Mouse (Mus musculus): Measurements from ENCODE around the gene Trim50. TPM values are rescaled to one million over a fixed set of nuclear protein-coding genes. Genes with fewer than 3 reads are reported as not detected.
A peak's percentile ranks its signal among the peaks of the same experiment; 100 is the strongest.
"Not testable (repeated sequence)": the region's sequence is repeated elsewhere in the genome, so short reads cannot be mapped to it uniquely, and the experiment has no call there.

Trim50 gene
- total and polyA plus RNA-seq, 2 experiments: not detected

- Histone ChIP-seq H3K27ac (replicated peaks; ENCODE audit: insufficient read depth, low read depth, low read length) (no peak overlapping the region), H3K79me2 (ENCODE audit: control insufficient read depth, insufficient read depth, low read length) (no peaks in the 10 kb centered on the region), H3K9ac (ENCODE audit: low read depth, low read length) (no peak overlapping the region), H3K4me1 (ENCODE audit: control insufficient read depth, insufficient read depth, low read length) (peaks cover 5% of the 10 kb centered on the region), H3K4me3 (ENCODE audit: insufficient read depth, low read depth, low read length) (no peak overlapping the region), H3K27me3 (ENCODE audit: control insufficient read depth, insufficient read depth, low read length) (no peaks in the 10 kb centered on the region), H3K36me3 (ENCODE audit: control insufficient read depth, insufficient read depth, low read length) (no peaks in the 10 kb centered on the region)
- peak; percentile 98 for DNase-seq (ENCODE audit: extremely low read depth, low read depth, low spot score)
- 46% methylated on average over 2 of the region's 2 CpGs for WGBS
- TF ChIP-seq CTCF (IDR thresholded peaks at IDR 0.05; ENCODE audit: low read depth, low read length): no peak
- TF ChIP-seq POLR2A (IDR thresholded peaks at IDR 0.05; ENCODE audit: extremely low read depth, insufficient read depth, low read length): no peak
These were observed 6.7 kb downstream of the Trim50 start for GRCm38 (mm10) chr5:135359772-135360171.

- no peak for DNase-seq (ENCODE audit: extremely low read depth, low read depth, low spot score)
- no peak overlapping the region for H3K4me3 ChIP-seq (ENCODE audit: insufficient read depth, low read depth, low read length)
- no peak for TF ChIP-seq CTCF (IDR thresholded peaks at IDR 0.05; ENCODE audit: low read depth, low read length)
- no peak for TF ChIP-seq POLR2A (IDR thresholded peaks at IDR 0.05; ENCODE audit: extremely low read depth, insufficient read depth, low read length)
- no peak overlapping the region for H3K9ac ChIP-seq (ENCODE audit: low read depth, low read length)
- H3K27ac ChIP-seq (replicated peaks; ENCODE audit: insufficient read depth, low read depth, low read length): no peak overlapping the region
- 87% methylated on average over 3 of the region's 3 CpGs for WGBS
- no peaks in the 10 kb centered on the region for H3K27me3 ChIP-seq (ENCODE audit: control insufficient read depth, insufficient read depth, low read length)
- peaks cover 5% of the 10 kb centered on the region for H3K4me1 ChIP-seq (ENCODE audit: control insufficient read depth, insufficient read depth, low read length)
- H3K36me3 ChIP-seq (ENCODE audit: control insufficient read depth, insufficient read depth, low read length): no peaks in the 10 kb centered on the region
- no peaks in the 10 kb centered on the region for H3K79me2 ChIP-seq (ENCODE audit: control insufficient read depth, insufficient read depth, low read length)
These were observed 9.5 kb downstream of the Trim50 start for GRCm38 (mm10) chr5:135362572-135362971.

- H3K9ac ChIP-seq (ENCODE audit: low read depth, low read length): no peak overlapping the region
- H3K4me3 ChIP-seq (ENCODE audit: insufficient read depth, low read depth, low read length): no peak overlapping the region
- peaks cover 5% of the 10 kb centered on the region for H3K4me1 ChIP-seq (ENCODE audit: control insufficient read depth, insufficient read depth, low read length)
- WGBS: 26% methylated on average over 12 of the region's 12 CpGs
- H3K27me3 ChIP-seq (ENCODE audit: control insufficient read depth, insufficient read depth, low read length): no peaks in the 10 kb centered on the region
- no peaks in the 10 kb centered on the region for H3K36me3 ChIP-seq (ENCODE audit: control insufficient read depth, insufficient read depth, low read length)
- H3K79me2 ChIP-seq (ENCODE audit: control insufficient read depth, insufficient read depth, low read length): no peaks in the 10 kb centered on the region
- peak; percentile 35 for DNase-seq (ENCODE audit: extremely low read depth, low read depth, low spot score)
- H3K27ac ChIP-seq (replicated peaks; ENCODE audit: insufficient read depth, low read depth, low read length): no peak overlapping the region
- TF ChIP-seq POLR2A (IDR thresholded peaks at IDR 0.05; ENCODE audit: extremely low read depth, insufficient read depth, low read length) (no peak), CTCF (IDR thresholded peaks at IDR 0.05; ENCODE audit: low read depth, low read length) (peak; percentile 73)
These were observed 10.4 kb downstream of the Trim50 start for GRCm38 (mm10) chr5:135363540-135363939.

GRCm38 (mm10) chr5:135367841-135368240 is 14.7 kb downstream of the Trim50 start:
- H3K4me3 ChIP-seq (ENCODE audit: insufficient read depth, low read depth, low read length): no peak overlapping the region
- TF ChIP-seq CTCF (IDR thresholded peaks at IDR 0.05; ENCODE audit: low read depth, low read length): no peak
- no peak for TF ChIP-seq POLR2A (IDR thresholded peaks at IDR 0.05; ENCODE audit: extremely low read depth, insufficient read depth, low read length)
- peaks cover 8% of the 10 kb centered on the region; the same call in 1 of the 2 replicates for H3K79me2 ChIP-seq (ENCODE audit: control insufficient read depth, insufficient read depth, low read length)
- no peak overlapping the region for H3K27ac ChIP-seq (replicated peaks; ENCODE audit: insufficient read depth, low read depth, low read length)
- no peaks in the 10 kb centered on the region for H3K27me3 ChIP-seq (ENCODE audit: control insufficient read depth, insufficient read depth, low read length)
- 54% methylated on average over 6 of the region's 6 CpGs for WGBS
- no peak overlapping the region for H3K9ac ChIP-seq (ENCODE audit: low read depth, low read length)
- peaks cover 4% of the 10 kb centered on the region for H3K4me1 ChIP-seq (ENCODE audit: control insufficient read depth, insufficient read depth, low read length)
- H3K36me3 ChIP-seq (ENCODE audit: control insufficient read depth, insufficient read depth, low read length): no peaks in the 10 kb centered on the region
- no peak for DNase-seq (ENCODE audit: extremely low read depth, low read depth, low spot score)

GRCm38 (mm10) chr5:135368312-135368711 is 15.2 kb downstream of the Trim50 start:
- DNase-seq (ENCODE audit: extremely low read depth, low read depth, low spot score): peak; percentile 43
- H3K36me3 ChIP-seq (ENCODE audit: control insufficient read depth, insufficient read depth, low read length): no peaks in the 10 kb centered on the region
- no peaks in the 10 kb centered on the region for H3K27me3 ChIP-seq (ENCODE audit: control insufficient read depth, insufficient read depth, low read length)
- peaks cover 8% of the 10 kb centered on the region; the same call in 1 of the 2 replicates for H3K79me2 ChIP-seq (ENCODE audit: control insufficient read depth, insufficient read depth, low read length)
- TF ChIP-seq POLR2A (IDR thresholded peaks at IDR 0.05; ENCODE audit: extremely low read depth, insufficient read depth, low read length) (no peak), CTCF (IDR thresholded peaks at IDR 0.05; ENCODE audit: low read depth, low read length) (no peak)
- H3K4me3 ChIP-seq (ENCODE audit: insufficient read depth, low read depth, low read length): no peak overlapping the region
- H3K27ac ChIP-seq (replicated peaks; ENCODE audit: insufficient read depth, low read depth, low read length): no peak overlapping the region
- 75% methylated on average over 6 of the region's 6 CpGs for WGBS
- H3K4me1 ChIP-seq (ENCODE audit: control insufficient read depth, insufficient read depth, low read length): peaks cover 4% of the 10 kb centered on the region
- H3K9ac ChIP-seq (ENCODE audit: low read depth, low read length): no peak overlapping the region

DNA sequence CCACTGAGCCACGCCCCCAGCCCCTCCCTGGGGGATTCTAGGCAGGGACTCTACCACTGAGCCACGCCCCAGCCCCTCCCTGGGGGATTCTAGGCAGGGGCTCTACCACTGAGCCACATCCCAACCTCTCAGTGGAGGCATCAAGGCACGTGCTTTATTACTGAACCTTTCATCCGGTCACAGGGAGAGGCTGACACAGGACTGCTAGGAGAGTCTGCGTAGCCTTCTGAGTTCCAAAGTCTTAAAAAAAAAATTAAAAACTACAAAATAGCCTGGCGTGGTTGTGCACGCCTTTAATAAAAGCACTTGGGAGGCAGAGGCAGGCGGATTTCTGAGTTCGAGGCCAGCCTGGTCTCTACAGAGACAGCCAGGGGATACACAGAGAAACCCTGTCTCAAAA is 16.1 kb downstream of the Trim50 start:
- not testable (repeated sequence) for H3K79me2 ChIP-seq (ENCODE audit: control insufficient read depth, insufficient read depth, low read length); H3K27me3 ChIP-seq (ENCODE audit: control insufficient read depth, insufficient read depth, low read length); DNase-seq (ENCODE audit: extremely low read depth, low read depth, low spot score); H3K9ac ChIP-seq (ENCODE audit: low read depth, low read length); H3K4me3 ChIP-seq (ENCODE audit: insufficient read depth, low read depth, low read length); H3K36me3 ChIP-seq (ENCODE audit: control insufficient read depth, insufficient read depth, low read length); H3K4me1 ChIP-seq (ENCODE audit: control insufficient read depth, insufficient read depth, low read length)
- H3K27ac ChIP-seq (replicated peaks; ENCODE audit: insufficient read depth, low read depth, low read length): peak overlapping the region; percentile 75; the same call in 1 of the 2 replicates
- WGBS: 57% methylated on average over 9 of the region's 9 CpGs
